Mouse (Mus musculus) neural tube, embryonic 15.5 days (tissue): ENCODE data around the gene Slc44a2. TPM values are rescaled to one million over a fixed set of nuclear protein-coding genes. Genes with fewer than 3 reads are reported as not detected.

Experiments
- ATAC-seq: fragments of 200-750 bp; cut with Nextera tagmentation; 2 replicates; pipeline ENCODE4 v1.8.0; 2017; ENCODE audit warnings: mild to moderate bottlenecking, moderate TSS enrichment, moderate library complexity; ENCODE audit not compliant: low FRiP score
- H3K27ac ChIP-seq: fragments of 300-500 bp; sonication (generic); replicated peaks from 2 replicates; pipeline ENCODE4 v1.5.1; 2015; ENCODE audit warnings: mild to moderate bottlenecking, inconsistent platforms
- H3K27me3 ChIP-seq: fragments of 300-500 bp; sonication (generic); replicated peaks from 2 replicates; pipeline ENCODE4 v1.6.1; 2015; ENCODE audit warnings: inconsistent platforms
- H3K36me3 ChIP-seq: fragments of 300-500 bp; sonication (generic); 2 replicates; pipeline ENCODE4 v1.6.1; 2015; ENCODE audit warnings: inconsistent platforms
- H3K4me1 ChIP-seq: fragments of 300-500 bp; sonication (generic); 2 replicates; pipeline ENCODE4 v1.6.1; 2015; ENCODE audit warnings: inconsistent platforms
- H3K4me2 ChIP-seq: fragments of 300-500 bp; sonication (generic); 2 replicates; pipeline ENCODE4 v1.6.1; 2015; ENCODE audit warnings: inconsistent platforms, mild to moderate bottlenecking, moderate library complexity
- H3K4me3 ChIP-seq: fragments of 300-500 bp; sonication (generic); replicated peaks from 2 replicates; pipeline ENCODE4 v1.5.1; 2015; ENCODE audit warnings: mild to moderate bottlenecking, inconsistent platforms
- H3K9ac ChIP-seq: fragments of 300-500 bp; sonication (generic); replicated peaks from 2 replicates; pipeline ENCODE4 v1.6.1; 2015; ENCODE audit warnings: mild to moderate bottlenecking, inconsistent platforms
- H3K9me3 ChIP-seq: fragments of 300-500 bp; sonication (generic); replicated peaks from 2 replicates; pipeline ENCODE4 v1.6.1; 2016; ENCODE audit warnings: inconsistent platforms
- WGBS: fragments of 180-500 bp; shearing (Covaris S2); methylation state at CpG from one replicate; pipeline ENCODE4 v1.1.7; 2015; ENCODE audit warnings: mixed read lengths; 5-methylcytosine and 5-hydroxymethylcytosine counted together
- polyA plus RNA-seq: library from polyadenylated mRNA; unstranded; fragments of >200 nt; fragmentation: Nextera tagmentation; extraction: Ambion mirVana; gene quantifications from 2 replicates; pipeline ENCODE4 v1.2.1, GENCODE M21; 2015

Slc44a2 gene
- polyA plus RNA-seq, 1 experiment from 2014 or later, result 68.4 TPM

DNA sequence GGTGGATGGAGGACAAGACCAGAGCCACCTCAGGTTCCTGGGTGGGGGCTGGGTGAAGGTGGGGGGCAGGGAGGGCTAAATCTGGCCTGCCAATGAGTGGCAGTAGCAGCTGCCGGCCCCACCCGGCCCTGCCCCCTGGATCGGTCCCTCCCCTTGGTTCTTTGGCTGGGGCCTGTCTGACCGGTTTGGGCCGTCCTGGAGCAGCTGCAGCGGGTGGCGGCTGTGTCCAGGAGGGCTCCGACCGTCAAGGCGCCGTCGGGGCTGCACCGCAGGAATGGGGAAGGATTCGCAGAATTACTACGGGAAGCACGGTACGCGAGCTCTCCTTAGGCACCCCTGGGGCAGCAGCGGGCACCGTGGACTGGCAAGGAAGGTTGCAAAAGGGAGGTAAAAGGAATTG, 17.2 kb downstream of the Slc44a2 start:
- no peak for ATAC-seq
- Histone ChIP-seq H3K9me3 (no peaks in the 10 kb centered on the region), H3K36me3 (peaks cover 12% of the 10 kb centered on the region), H3K27me3 (no peaks in the 10 kb centered on the region), H3K9ac (no peak overlapping the region), H3K4me2 (no peak overlapping the region), H3K4me1 (peaks cover 8% of the 10 kb centered on the region), H3K27ac (no peak overlapping the region), H3K4me3 (no peak overlapping the region)
- 22% methylated on average over 20 of the region's 20 CpGs for WGBS

GRCm38 (mm10) chr9:21340411-21340810, 19.9 kb downstream of the Slc44a2 start:
- whole genome bisulfite sequencing, result 95% methylated on average over 4 of the region's 4 CpGs
- ATAC-seq, result no peak

DNA sequence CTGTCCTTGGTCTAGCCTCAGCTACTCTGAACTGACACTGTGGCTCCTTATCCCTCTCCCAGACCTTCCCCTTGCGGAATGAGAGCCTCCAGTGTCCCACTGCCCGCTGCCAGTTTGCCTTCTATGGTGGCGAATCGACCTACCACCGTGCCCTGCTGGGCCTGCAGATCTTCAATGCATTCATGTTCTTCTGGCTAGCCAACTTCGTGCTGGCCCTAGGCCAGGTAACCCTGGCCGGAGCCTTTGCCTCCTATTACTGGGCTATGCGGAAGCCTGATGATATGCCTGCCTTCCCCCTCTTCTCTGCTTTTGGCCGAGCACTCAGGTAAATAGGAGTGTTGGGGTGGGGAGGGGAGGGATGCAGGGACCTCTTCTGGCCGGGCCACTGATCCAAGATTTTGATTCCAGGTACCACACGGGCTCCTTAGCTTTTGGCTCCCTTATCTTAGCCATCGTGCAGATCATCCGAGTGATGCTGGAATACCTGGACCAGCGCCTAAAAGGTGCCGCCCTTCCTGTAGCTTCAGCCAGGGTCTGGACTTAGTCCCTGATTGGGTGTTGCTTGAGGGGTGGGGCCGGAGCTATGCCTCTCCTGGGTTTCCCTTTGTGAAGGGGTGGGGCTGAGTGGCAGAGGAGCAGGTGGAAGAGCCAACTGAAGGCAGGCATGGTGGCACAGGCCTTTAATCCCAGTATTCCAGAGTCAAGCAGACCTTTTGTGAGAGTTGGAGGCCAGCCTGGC, 26.3 kb downstream of the Slc44a2 start:
- peaks cover 78% of the 10 kb centered on the region for H3K36me3 ChIP-seq
- H3K9me3 ChIP-seq, result no peaks in the 10 kb centered on the region
- H3K4me3 ChIP-seq, result no peak overlapping the region
- no peaks in the 10 kb centered on the region for H3K4me1 ChIP-seq
- no peak for ATAC-seq
- no peaks in the 10 kb centered on the region for H3K27me3 ChIP-seq
- no peak overlapping the region for H3K4me2 ChIP-seq
- no peak overlapping the region for H3K27ac ChIP-seq
- WGBS, result 75% methylated on average over 16 of the region's 16 CpGs
- H3K9ac ChIP-seq, result no peak overlapping the region

More at GRCm38 (mm10) chr9:21340411-21340810, 19.9 kb downstream of the Slc44a2 start:
- Histone ChIP-seq H3K9ac (no peak overlapping the region), H3K36me3 (peaks cover 29% of the 10 kb centered on the region), H3K4me1 (peaks cover 4% of the 10 kb centered on the region; the same call in 1 of the 2 replicates), H3K4me3 (no peak overlapping the region), H3K4me2 (no peak overlapping the region), H3K27me3 (no peaks in the 10 kb centered on the region), H3K9me3 (no peaks in the 10 kb centered on the region), H3K27ac (no peak overlapping the region)

GRCm38 (mm10) chr9:21348152-21348551, 27.7 kb downstream of the Slc44a2 start:
- Histone ChIP-seq H3K9me3 (no peaks in the 10 kb centered on the region), H3K36me3 (peaks cover 72% of the 10 kb centered on the region)
- 90% methylated on average over 3 of the region's 3 CpGs for WGBS

GRCm38 (mm10) chr9:21351178-21351577, 30.7 kb downstream of the Slc44a2 start:
- no peak for ATAC-seq
- Histone ChIP-seq H3K4me2 (no peak overlapping the region), H3K9me3 (no peaks in the 10 kb centered on the region), H3K9ac (no peak overlapping the region), H3K36me3 (peaks cover 77% of the 10 kb centered on the region), H3K27ac (no peak overlapping the region), H3K4me1 (no peaks in the 10 kb centered on the region), H3K4me3 (no peak overlapping the region), H3K27me3 (no peaks in the 10 kb centered on the region)
- WGBS, result 96% methylated on average over 7 of the region's 7 CpGs

More at GRCm38 (mm10) chr9:21348152-21348551, 27.7 kb downstream of the Slc44a2 start:
- H3K27ac ChIP-seq, result no peak overlapping the region
- no peaks in the 10 kb centered on the region for H3K4me1 ChIP-seq
- H3K9ac ChIP-seq, result no peak overlapping the region
- no peak for ATAC-seq
- no peak overlapping the region for H3K4me3 ChIP-seq
- H3K4me2 ChIP-seq, result no peak overlapping the region
- H3K27me3 ChIP-seq, result no peaks in the 10 kb centered on the region

- H3K9ac ChIP-seq, result no peak overlapping the region
- no peak overlapping the region for H3K27ac ChIP-seq
- peaks cover 73% of the 10 kb centered on the region for H3K36me3 ChIP-seq
- WGBS, result 94% methylated on average over 4 of the region's 4 CpGs
- H3K4me1 ChIP-seq, result no peaks in the 10 kb centered on the region
- ATAC-seq, result no peak
- no peaks in the 10 kb centered on the region for H3K27me3 ChIP-seq
- no peak overlapping the region for H3K4me3 ChIP-seq
- H3K9me3 ChIP-seq, result no peaks in the 10 kb centered on the region
- no peak overlapping the region for H3K4me2 ChIP-seq
These were observed 31.3 kb downstream of the Slc44a2 start for GRCm38 (mm10) chr9:21351702-21352377.

- H3K36me3 ChIP-seq, result peaks cover 65% of the 10 kb centered on the region
These were observed 32.2 kb downstream of the Slc44a2 start for GRCm38 (mm10) chr9:21352463-21353372.

GRCm38 (mm10) chr9:21353373-21353686, 32.8 kb downstream of the Slc44a2 start:
- H3K9me3 ChIP-seq, result no peaks in the 10 kb centered on the region
- H3K4me3 ChIP-seq, result no peak overlapping the region
- WGBS, result 69% methylated on average over 2 of the region's 2 CpGs
- H3K27ac ChIP-seq, result no peak overlapping the region
- no peak overlapping the region; the same call in 1 of the 2 replicates for H3K9ac ChIP-seq
- H3K27me3 ChIP-seq, result no peaks in the 10 kb centered on the region
- H3K36me3 ChIP-seq, result peaks cover 59% of the 10 kb centered on the region
- H3K4me2 ChIP-seq, result no peak overlapping the region
- ATAC-seq, result no peak
- H3K4me1 ChIP-seq, result no peaks in the 10 kb centered on the region

More at GRCm38 (mm10) chr9:21352463-21353372, 32.2 kb downstream of the Slc44a2 start:
- Histone ChIP-seq H3K4me1 (no peaks in the 10 kb centered on the region), H3K27me3 (no peaks in the 10 kb centered on the region), H3K4me3 (no peak overlapping the region), H3K4me2 (no peak overlapping the region), H3K27ac (no peak overlapping the region), H3K9me3 (no peaks in the 10 kb centered on the region), H3K9ac (no peak overlapping the region; the same call in 1 of the 2 replicates)
- ATAC-seq, result no peak
- 39% methylated on average over 20 of the region's 20 CpGs for WGBS

DNA sequence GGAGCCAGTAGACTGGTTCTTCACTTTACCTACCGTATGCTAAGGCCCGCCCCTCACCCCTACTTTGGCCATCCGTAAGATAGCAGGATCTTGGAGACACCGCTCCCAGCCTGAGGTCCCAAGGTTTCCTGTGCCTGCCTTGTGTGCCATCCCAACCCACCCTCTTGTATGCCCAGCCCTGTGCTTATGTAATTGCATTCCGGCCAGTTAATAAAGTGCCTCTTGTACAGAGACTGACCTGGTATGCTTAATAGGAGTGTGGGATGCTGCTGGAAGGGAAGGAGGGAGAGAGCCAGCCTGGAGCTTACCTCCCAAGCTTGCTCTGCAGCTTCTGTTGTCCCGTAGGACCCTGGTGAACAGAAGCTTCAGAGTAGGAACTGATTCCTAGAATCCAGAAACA, 34.3 kb downstream of the Slc44a2 start:
- Histone ChIP-seq H3K4me1 (no peaks in the 10 kb centered on the region), H3K27ac (no peak overlapping the region), H3K27me3 (no peaks in the 10 kb centered on the region), H3K4me2 (no peak overlapping the region), H3K9me3 (no peaks in the 10 kb centered on the region), H3K4me3 (no peak overlapping the region), H3K36me3 (peaks cover 46% of the 10 kb centered on the region), H3K9ac (no peak overlapping the region)
- WGBS, result 95% methylated on average over 6 of the region's 6 CpGs
- ATAC-seq, result no peak

GRCm38 (mm10) chr9:21356981-21357718, 36.7 kb downstream of the Slc44a2 start:
- no peak overlapping the region for H3K27ac ChIP-seq
- no peak overlapping the region for H3K4me3 ChIP-seq
- H3K4me1 ChIP-seq, result no peaks in the 10 kb centered on the region
- ATAC-seq, result peak; percentile 45
- H3K36me3 ChIP-seq, result peaks cover 30% of the 10 kb centered on the region
- 0% methylated on average over 1 of the region's 1 CpGs for WGBS
- no peak overlapping the region for H3K9ac ChIP-seq
- H3K9me3 ChIP-seq, result no peaks in the 10 kb centered on the region
- peaks cover 10% of the 10 kb centered on the region; the same call in 1 of the 2 replicates for H3K27me3 ChIP-seq
- H3K4me2 ChIP-seq, result no peak overlapping the region
